Mouse (Mus musculus): ENCODE data around the gene Ifitm2.

GRCm38 (mm10) chr7:140948161-140948560 lies 7.6 kb downstream of the Ifitm2 start:
- no peak for TF ChIP-seq MAFK (IDR thresholded peaks at IDR 0.05; ENCODE audit: insufficient read depth, low read depth, low read length)
- TF ChIP-seq ZNF384 (IDR thresholded peaks at IDR 0.05; ENCODE audit: low read depth, low read length): no peak
- TF ChIP-seq CHD2 (IDR thresholded peaks at IDR 0.05; ENCODE audit: low read depth, low read length): no peak
- TF ChIP-seq HCFC1 (IDR thresholded peaks at IDR 0.05; ENCODE audit: borderline replicate concordance, insufficient read depth, low read length): no peak
- TF ChIP-seq ZC3H11A (IDR thresholded peaks at IDR 0.05; ENCODE audit: borderline replicate concordance, low read depth, low read length): no peak
